Mouse (Mus musculus) C2C12 (cell line): ENCODE measurements around the gene Ndufaf8. TPM values are rescaled to one million over a fixed set of nuclear protein-coding genes. Genes with fewer than 3 reads are reported as not detected.

Source experiments
- H3K27me3 ChIP-seq: one replicate; pipeline ENCODE4 v1.6.1; 2011; ENCODE audit not compliant: control insufficient read depth, insufficient read depth, insufficient read length
- H3K36me3 ChIP-seq: one replicate; pipeline ENCODE4 v1.6.1; 2011; ENCODE audit not compliant: control insufficient read depth, insufficient read depth
- H3K4me3 ChIP-seq: one replicate; pipeline ENCODE4 v1.5.1; 2011; ENCODE audit warnings: mild to moderate bottlenecking, control low read depth; ENCODE audit not compliant: poor library complexity, insufficient read depth, severe bottlenecking
- H3K79me2 ChIP-seq: one replicate; pipeline ENCODE4 v1.6.1; 2011; ENCODE audit not compliant: control insufficient read depth, insufficient read depth
- H3K79me3 ChIP-seq: one replicate; pipeline ENCODE4 v1.6.1; 2011; ENCODE audit warnings: low read depth, control low read depth
- H3ac ChIP-seq: one replicate; pipeline ENCODE3; 2011; ENCODE audit warnings: low read depth; ENCODE audit not compliant: control insufficient read depth, insufficient read length
- CEBPB ChIP-seq: IDR thresholded peaks from one replicate; pipeline ENCODE4 v1.6.1; 2011; ENCODE audit warnings: low read depth, mild to moderate bottlenecking, control low read depth, moderate library complexity
- CTCF ChIP-seq: IDR thresholded peaks from one replicate; pipeline ENCODE4 v1.5.1; 2011; ENCODE audit not compliant: control insufficient read depth, insufficient read depth, insufficient read length
- FOSL1 ChIP-seq: IDR thresholded peaks from one replicate; pipeline ENCODE4 v1.8.0; 2011; ENCODE audit warnings: mild to moderate bottlenecking, low read length; ENCODE audit not compliant: poor library complexity, insufficient read depth, severe bottlenecking
- MAX ChIP-seq: IDR thresholded peaks from one replicate; pipeline ENCODE4 v1.6.1; 2011; ENCODE audit warnings: mild to moderate bottlenecking, control low read depth
- MYOD1 ChIP-seq: IDR thresholded peaks from one replicate; pipeline ENCODE4 v1.6.1; 2011; ENCODE audit warnings: low read depth; ENCODE audit not compliant: control insufficient read depth, insufficient read length
- MYOG ChIP-seq: IDR thresholded peaks from one replicate; pipeline ENCODE4 v1.6.1; 2011; ENCODE audit not compliant: control insufficient read depth, insufficient read length; ENCODE audit errors: extremely low read depth
- USF1 ChIP-seq: IDR thresholded peaks from one replicate; pipeline ENCODE4 v1.6.1; 2011; ENCODE audit warnings: low read depth, mild to moderate bottlenecking, control low read depth, moderate library complexity
- polyA plus RNA-seq: library from polyadenylated mRNA; unstranded; fragments of >200 nt; fragmentation: generic; extraction: Trizol; gene quantifications from one replicate; pipeline ENCODE4 v1.2.1, GENCODE M21; 2012; ENCODE audit warnings: missing spikeins

The Ndufaf8 gene
- polyA plus RNA-seq, 1 experiment, result 59.0 TPM

- H3K79me3 ChIP-seq, result no peaks in the 10 kb centered on the region
- no peak overlapping the region for H3K4me3 ChIP-seq
- no peak overlapping the region for H3ac ChIP-seq
- H3K27me3 ChIP-seq, result no peaks in the 10 kb centered on the region
- TF ChIP-seq MAX (no peak), MYOG (no peak), CEBPB (no peak), FOSL1 (no peak), MYOD1 (no peak), USF1 (no peak), CTCF (no peak)
- H3K36me3 ChIP-seq, result peaks cover 47% of the 10 kb centered on the region
- peaks cover under 1% of the 10 kb centered on the region for H3K79me2 ChIP-seq
These were observed 38.3 kb downstream of the Ndufaf8 start for GRCm38 (mm10) chr11:120136796-120137624.

GRCm38 (mm10) chr11:120137625-120138004 lies 38.9 kb downstream of the Ndufaf8 start:
- Histone ChIP-seq H3ac (no peak overlapping the region), H3K27me3 (no peaks in the 10 kb centered on the region), H3K79me3 (no peaks in the 10 kb centered on the region), H3K79me2 (peaks cover 7% of the 10 kb centered on the region), H3K36me3 (peaks cover 41% of the 10 kb centered on the region), H3K4me3 (no peak overlapping the region)
- TF ChIP-seq USF1 (no peak), CTCF (no peak), FOSL1 (no peak), MYOD1 (no peak), CEBPB (no peak), MAX (no peak), MYOG (no peak)

DNA sequence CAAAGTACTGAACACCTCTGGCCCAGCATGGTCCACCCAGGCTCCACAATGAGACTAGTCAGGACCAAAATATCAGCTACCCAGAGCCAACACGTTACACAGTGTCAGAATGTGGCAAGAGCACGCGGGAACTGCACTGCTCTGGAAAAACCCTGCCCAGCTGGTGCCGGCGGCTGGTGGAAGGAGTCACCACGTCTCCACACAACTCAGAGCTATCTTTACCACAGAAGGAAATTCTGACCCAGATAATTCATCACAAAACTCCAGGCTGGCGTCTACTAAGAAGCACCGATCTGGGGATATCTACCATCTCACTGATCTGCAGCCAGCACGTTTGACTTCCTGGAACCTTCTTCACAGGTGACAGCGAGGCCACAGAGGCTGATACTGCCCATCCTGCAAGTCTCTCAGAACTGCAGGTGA lies 40.6 kb downstream of the Ndufaf8 start:
- Histone ChIP-seq H3K27me3 (no peaks in the 10 kb centered on the region), H3K79me3 (peaks cover 1% of the 10 kb centered on the region), H3ac (no peak overlapping the region), H3K4me3 (no peak overlapping the region), H3K36me3 (peaks cover 33% of the 10 kb centered on the region), H3K79me2 (peaks cover 24% of the 10 kb centered on the region)
- TF ChIP-seq MAX (no peak), CTCF (no peak), FOSL1 (no peak), USF1 (no peak), MYOG (no peak), MYOD1 (no peak), CEBPB (no peak)

GRCm38 (mm10) chr11:120140255-120140654 lies 41.5 kb downstream of the Ndufaf8 start:
- Histone ChIP-seq H3K4me3 (no peak overlapping the region), H3K36me3 (peaks cover 26% of the 10 kb centered on the region), H3K27me3 (no peaks in the 10 kb centered on the region), H3K79me2 (peaks cover 32% of the 10 kb centered on the region), H3K79me3 (peaks cover 1% of the 10 kb centered on the region), H3ac (no peak overlapping the region)
- TF ChIP-seq MAX, result no peak
- TF ChIP-seq CTCF, result no peak
- no peak for TF ChIP-seq USF1
- TF ChIP-seq CEBPB, result no peak
- TF ChIP-seq MYOG, result no peak
- no peak for TF ChIP-seq MYOD1
- TF ChIP-seq FOSL1, result no peak

- no peak for TF ChIP-seq CEBPB
- TF ChIP-seq CTCF, result no peak
- peaks cover 24% of the 10 kb centered on the region for H3K36me3 ChIP-seq
- no peaks in the 10 kb centered on the region for H3K27me3 ChIP-seq
- H3K79me3 ChIP-seq, result peaks cover 7% of the 10 kb centered on the region
- H3K4me3 ChIP-seq, result no peak overlapping the region
- no peak overlapping the region for H3ac ChIP-seq
- peaks cover 55% of the 10 kb centered on the region for H3K79me2 ChIP-seq
These were observed 43.9 kb downstream of the Ndufaf8 start for GRCm38 (mm10) chr11:120142601-120143051.
